Mouse (Mus musculus): ENCODE measurements around the gene Son. TPM values are rescaled to one million over a fixed set of nuclear protein-coding genes. Genes with fewer than 3 reads are reported as not detected.
A peak's percentile ranks its signal among the peaks of the same experiment; 100 is the strongest.

Son gene
- total and polyA plus RNA-seq, 2 experiments = 59.5 to 106 TPM

DNA sequence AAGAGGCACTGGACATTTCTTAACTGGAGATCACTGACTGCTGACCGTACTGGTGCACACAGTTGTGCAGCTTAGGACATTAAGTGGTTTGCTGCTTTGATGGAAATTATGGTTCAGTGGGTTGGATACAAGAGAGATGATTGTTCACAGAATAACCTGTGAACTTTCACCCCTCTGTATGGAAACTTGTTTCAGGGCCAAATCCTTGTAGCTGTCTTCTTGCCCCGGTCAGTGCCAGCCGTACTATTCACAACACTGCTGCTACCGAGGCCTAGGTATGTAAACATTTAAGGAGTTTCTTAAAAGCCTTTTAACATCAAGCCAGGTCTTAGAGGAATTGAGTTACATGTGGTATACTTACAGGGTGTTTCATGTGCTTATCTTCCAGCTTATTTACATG, 27.2 kb downstream of the Son start:
- peaks cover 69% of the 10 kb centered on the region for H3K36me3 ChIP-seq (ENCODE audit: control insufficient read depth, insufficient read depth, low read length)
- H3K9ac ChIP-seq (ENCODE audit: low read depth, low read length) = no peak overlapping the region
- no peaks in the 10 kb centered on the region; the same call in 1 of the 2 replicates for H3K79me2 ChIP-seq (ENCODE audit: control insufficient read depth, insufficient read depth, low read length)
- H3K27ac ChIP-seq (replicated peaks; ENCODE audit: insufficient read depth, low read depth, low read length) = no peak overlapping the region
- peak; percentile 76 for DNase-seq (ENCODE audit: extremely low read depth, low read depth, low spot score)
- WGBS = 29% methylated on average over 4 of the region's 4 CpGs
- H3K27me3 ChIP-seq (ENCODE audit: control insufficient read depth, insufficient read depth, low read length) = no peaks in the 10 kb centered on the region
- TF ChIP-seq CTCF (IDR thresholded peaks at IDR 0.05; ENCODE audit: low read depth, low read length) (no peak), POLR2A (IDR thresholded peaks at IDR 0.05; ENCODE audit: extremely low read depth, insufficient read depth, low read length) (no peak)
- H3K4me1 ChIP-seq (ENCODE audit: control insufficient read depth, insufficient read depth, low read length) = peaks cover 8% of the 10 kb centered on the region; the same call in 1 of the 2 replicates
- H3K4me3 ChIP-seq (ENCODE audit: insufficient read depth, low read depth, low read length) = no peak overlapping the region

DNA sequence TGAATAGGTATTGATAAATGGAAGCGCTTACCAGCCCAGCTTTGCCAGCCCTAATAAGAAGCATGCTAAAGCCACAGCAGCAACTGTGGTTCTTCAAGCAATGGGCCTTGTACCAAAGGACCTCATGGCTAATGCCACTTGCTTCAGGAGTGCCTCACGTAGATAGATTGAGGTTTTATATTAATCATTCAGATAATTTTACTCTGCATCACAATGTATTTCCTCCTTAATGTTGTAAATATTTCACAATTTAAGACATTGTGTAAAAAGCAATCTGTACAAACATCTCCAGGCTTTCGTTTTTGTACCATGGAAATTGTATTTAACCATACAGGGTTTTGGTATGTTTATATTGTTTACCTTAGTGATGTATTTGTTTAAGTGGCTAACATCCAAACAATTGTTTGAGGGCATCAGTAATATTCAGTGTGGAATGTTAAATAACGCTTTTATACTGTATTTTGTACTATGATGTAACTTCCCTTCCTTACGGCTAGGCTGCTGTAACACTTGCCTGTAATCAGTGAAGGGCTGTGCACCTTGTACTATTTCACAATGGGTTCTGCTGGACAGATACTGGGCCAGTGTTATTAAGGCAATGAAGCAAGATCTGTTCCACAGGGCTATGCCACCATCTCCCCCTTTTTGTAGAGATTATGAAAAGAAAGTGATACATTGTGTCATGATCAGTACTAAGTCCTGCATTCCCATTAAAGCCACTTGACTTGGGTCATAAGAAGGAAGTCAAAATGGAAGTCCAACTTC, 31.0 kb downstream of the Son start:
- peak overlapping the region; percentile 51 for H3K27ac ChIP-seq (replicated peaks; ENCODE audit: insufficient read depth, low read depth, low read length)
- 27% methylated on average over 5 of the region's 5 CpGs for WGBS
- H3K4me1 ChIP-seq (ENCODE audit: control insufficient read depth, insufficient read depth, low read length) = peaks cover 8% of the 10 kb centered on the region; the same call in 1 of the 2 replicates
- no peak overlapping the region for H3K9ac ChIP-seq (ENCODE audit: low read depth, low read length)
- peak; percentile 97 for DNase-seq (ENCODE audit: extremely low read depth, low read depth, low spot score)
- TF ChIP-seq POLR2A (IDR thresholded peaks at IDR 0.05; ENCODE audit: extremely low read depth, insufficient read depth, low read length) (no peak), CTCF (IDR thresholded peaks at IDR 0.05; ENCODE audit: low read depth, low read length) (no peak)
- no peaks in the 10 kb centered on the region for H3K27me3 ChIP-seq (ENCODE audit: control insufficient read depth, insufficient read depth, low read length)
- H3K36me3 ChIP-seq (ENCODE audit: control insufficient read depth, insufficient read depth, low read length) = peaks cover 52% of the 10 kb centered on the region
- H3K4me3 ChIP-seq (ENCODE audit: insufficient read depth, low read depth, low read length) = no peak overlapping the region
- H3K79me2 ChIP-seq (ENCODE audit: control insufficient read depth, insufficient read depth, low read length) = no peaks in the 10 kb centered on the region; the same call in 1 of the 2 replicates

DNA sequence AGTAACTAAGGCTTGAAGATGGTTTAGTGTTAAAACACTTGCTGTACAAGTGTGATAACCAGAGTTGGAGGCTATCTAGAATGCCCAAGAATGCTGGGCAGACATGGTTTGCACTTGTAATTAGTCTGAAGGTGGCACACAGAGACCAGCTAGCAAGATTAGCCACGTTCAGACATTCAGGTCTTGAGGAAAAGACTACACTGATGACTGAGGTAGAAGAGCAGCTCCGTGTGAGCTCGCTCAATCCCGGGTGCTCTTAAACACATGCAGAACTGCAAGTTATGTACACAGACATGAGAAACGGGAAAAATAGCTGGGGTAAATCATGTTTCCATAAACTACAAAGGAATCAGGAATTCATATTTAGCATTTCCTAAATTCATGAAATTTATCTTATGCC, 33.4 kb downstream of the Son start:
- WGBS = 81% methylated on average over 5 of the region's 5 CpGs
- no peak for DNase-seq (ENCODE audit: extremely low read depth, low read depth, low spot score)
- no peaks in the 10 kb centered on the region for H3K79me2 ChIP-seq (ENCODE audit: control insufficient read depth, insufficient read depth, low read length)
- TF ChIP-seq CTCF (IDR thresholded peaks at IDR 0.05; ENCODE audit: low read depth, low read length) = no peak
- no peak for TF ChIP-seq POLR2A (IDR thresholded peaks at IDR 0.05; ENCODE audit: extremely low read depth, insufficient read depth, low read length)
- no peaks in the 10 kb centered on the region for H3K27me3 ChIP-seq (ENCODE audit: control insufficient read depth, insufficient read depth, low read length)
- no peak overlapping the region for H3K9ac ChIP-seq (ENCODE audit: low read depth, low read length)
- no peak overlapping the region for H3K27ac ChIP-seq (replicated peaks; ENCODE audit: insufficient read depth, low read depth, low read length)
- peaks cover 3% of the 10 kb centered on the region; the same call in 1 of the 2 replicates for H3K4me1 ChIP-seq (ENCODE audit: control insufficient read depth, insufficient read depth, low read length)
- H3K4me3 ChIP-seq (ENCODE audit: insufficient read depth, low read depth, low read length) = no peak overlapping the region
- H3K36me3 ChIP-seq (ENCODE audit: control insufficient read depth, insufficient read depth, low read length) = peaks cover 41% of the 10 kb centered on the region

DNA sequence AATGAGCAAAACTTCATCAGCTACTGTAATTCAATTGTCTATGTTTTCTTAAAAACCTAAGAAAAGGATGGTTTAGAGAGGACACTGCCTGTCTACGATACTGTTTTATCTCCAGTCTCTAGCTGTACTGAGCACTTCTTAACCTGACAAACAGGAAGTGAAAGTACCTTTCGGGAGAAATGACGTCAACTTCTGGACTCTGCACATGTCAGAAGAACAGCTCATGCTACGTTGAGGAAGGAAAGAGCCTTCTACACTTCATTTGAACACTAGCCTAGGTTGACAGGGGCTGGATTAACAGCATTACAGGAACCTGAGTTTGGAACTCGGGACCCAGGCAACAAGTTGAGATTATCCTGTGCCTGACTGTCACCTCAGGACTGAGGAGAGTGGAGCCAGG, 38.2 kb downstream of the Son start:
- peak; percentile 58 for DNase-seq (ENCODE audit: extremely low read depth, low read depth, low spot score)
- Histone ChIP-seq H3K4me1 (ENCODE audit: control insufficient read depth, insufficient read depth, low read length) (peaks cover 4% of the 10 kb centered on the region; the same call in 1 of the 2 replicates), H3K4me3 (ENCODE audit: insufficient read depth, low read depth, low read length) (no peak overlapping the region), H3K79me2 (ENCODE audit: control insufficient read depth, insufficient read depth, low read length) (peaks cover 3% of the 10 kb centered on the region; the same call in 1 of the 2 replicates), H3K27ac (replicated peaks; ENCODE audit: insufficient read depth, low read depth, low read length) (no peak overlapping the region), H3K9ac (ENCODE audit: low read depth, low read length) (no peak overlapping the region), H3K36me3 (ENCODE audit: control insufficient read depth, insufficient read depth, low read length) (peaks cover 11% of the 10 kb centered on the region), H3K27me3 (ENCODE audit: control insufficient read depth, insufficient read depth, low read length) (no peaks in the 10 kb centered on the region)
- 66% methylated on average over 5 of the region's 5 CpGs for WGBS
- TF ChIP-seq POLR2A (IDR thresholded peaks at IDR 0.05; ENCODE audit: extremely low read depth, insufficient read depth, low read length) (no peak), CTCF (IDR thresholded peaks at IDR 0.05; ENCODE audit: low read depth, low read length) (no peak)

DNA sequence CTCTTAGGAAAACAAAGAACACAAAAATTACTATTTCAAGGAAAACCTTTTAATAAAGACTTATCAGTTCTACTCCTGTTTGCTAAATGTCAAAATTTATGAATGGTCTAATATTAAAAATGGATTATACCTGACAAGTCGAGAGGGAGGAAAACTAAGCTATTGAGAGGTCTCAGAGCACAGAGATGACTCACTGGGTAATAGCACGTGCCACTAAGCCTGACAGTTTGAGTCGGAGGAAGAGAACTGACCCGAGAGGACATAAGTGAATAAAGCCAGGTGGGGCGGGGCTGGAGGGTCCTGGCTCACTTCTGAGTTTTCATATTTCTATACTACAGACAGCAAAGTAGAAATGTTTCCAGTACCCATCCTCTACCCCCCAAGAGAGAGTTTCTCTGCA, 39.1 kb downstream of the Son start:
- no peak overlapping the region for H3K4me3 ChIP-seq (ENCODE audit: insufficient read depth, low read depth, low read length)
- WGBS = 92% methylated on average over 5 of the region's 5 CpGs
- peaks cover 4% of the 10 kb centered on the region; the same call in 1 of the 2 replicates for H3K4me1 ChIP-seq (ENCODE audit: control insufficient read depth, insufficient read depth, low read length)
- no peak for DNase-seq (ENCODE audit: extremely low read depth, low read depth, low spot score)
- H3K79me2 ChIP-seq (ENCODE audit: control insufficient read depth, insufficient read depth, low read length) = peaks cover 3% of the 10 kb centered on the region; the same call in 1 of the 2 replicates
- TF ChIP-seq POLR2A (IDR thresholded peaks at IDR 0.05; ENCODE audit: extremely low read depth, insufficient read depth, low read length) (no peak), CTCF (IDR thresholded peaks at IDR 0.05; ENCODE audit: low read depth, low read length) (no peak)
- H3K36me3 ChIP-seq (ENCODE audit: control insufficient read depth, insufficient read depth, low read length) = peaks cover 11% of the 10 kb centered on the region
- no peak overlapping the region for H3K9ac ChIP-seq (ENCODE audit: low read depth, low read length)
- no peaks in the 10 kb centered on the region for H3K27me3 ChIP-seq (ENCODE audit: control insufficient read depth, insufficient read depth, low read length)
- H3K27ac ChIP-seq (replicated peaks; ENCODE audit: insufficient read depth, low read depth, low read length) = no peak overlapping the region

Data from liver, adult 2 months (tissue).